Mouse (Mus musculus) bone marrow, adult 2 months (tissue): ENCODE measurements at regions not wholly inside any gene's neighbourhood (a gene's known extent, or its start where the extent isn't known, plus 50 kb on each side); places are given as distances from the start of the nearest gene placed in this dataset.

ENCODE experiments used
- H3K27ac ChIP-seq: fragments of 200-500 bp; 2 replicates; pipeline ENCODE4 v1.5.1; 2012; ENCODE audit warnings: low read depth, mild to moderate bottlenecking, control low read depth, inconsistent platforms, low read length; ENCODE audit not compliant: control insufficient read depth, poor library complexity, insufficient read depth
- H3K4me1 ChIP-seq: fragments of 200-500 bp; 2 replicates; pipeline ENCODE4 v1.6.1; 2011; ENCODE audit warnings: low read length; ENCODE audit not compliant: control insufficient read depth, insufficient read depth
- H3K4me3 ChIP-seq: fragments of 200-500 bp; replicated peaks from 2 replicates; pipeline ENCODE3; 2011; ENCODE audit warnings: mild to moderate bottlenecking, low read depth, low read length, control low read depth; ENCODE audit not compliant: control insufficient read depth
- CTCF ChIP-seq: fragments of 200-500 bp; IDR thresholded peaks from 2 replicates; pipeline ENCODE4 v1.5.1; 2011; ENCODE audit warnings: low read length, control low read depth; ENCODE audit not compliant: control insufficient read depth, insufficient read depth
- POLR2A ChIP-seq: fragments of 200-500 bp; IDR thresholded peaks from 2 replicates; pipeline ENCODE4 v1.6.1; 2011; ENCODE audit warnings: low read depth, mild to moderate bottlenecking, control low read depth, low read length, borderline replicate concordance; ENCODE audit not compliant: control insufficient read depth
- WGBS: fragments of 180-500 bp; shearing (Covaris S2); methylation state at CpG from one replicate; pipeline ENCODE4 v1.1.7; 2018; 5-methylcytosine and 5-hydroxymethylcytosine counted together

- WGBS: 55% methylated on average over 6 of the region's 6 CpGs
Observed at GRCm38 (mm10) chr14:24829001-24829400, 342.1 kb downstream of the Rps24 start.

GRCm38 (mm10) chr14:24833211-24833610 lies 346.3 kb downstream of the Rps24 start:
- H3K27ac ChIP-seq: no peak overlapping the region
- H3K4me3 ChIP-seq: no peak overlapping the region
- TF ChIP-seq POLR2A (no peak), CTCF (no peak)
- 68% methylated on average over 2 of the region's 2 CpGs for WGBS
- H3K4me1 ChIP-seq: no peaks in the 10 kb centered on the region

More at GRCm38 (mm10) chr14:24829001-24829400, 342.1 kb downstream of the Rps24 start:
- Histone ChIP-seq H3K4me3 (no peak overlapping the region), H3K27ac (no peak overlapping the region), H3K4me1 (no peaks in the 10 kb centered on the region)
- TF ChIP-seq POLR2A: no peak
- no peak for TF ChIP-seq CTCF

DNA sequence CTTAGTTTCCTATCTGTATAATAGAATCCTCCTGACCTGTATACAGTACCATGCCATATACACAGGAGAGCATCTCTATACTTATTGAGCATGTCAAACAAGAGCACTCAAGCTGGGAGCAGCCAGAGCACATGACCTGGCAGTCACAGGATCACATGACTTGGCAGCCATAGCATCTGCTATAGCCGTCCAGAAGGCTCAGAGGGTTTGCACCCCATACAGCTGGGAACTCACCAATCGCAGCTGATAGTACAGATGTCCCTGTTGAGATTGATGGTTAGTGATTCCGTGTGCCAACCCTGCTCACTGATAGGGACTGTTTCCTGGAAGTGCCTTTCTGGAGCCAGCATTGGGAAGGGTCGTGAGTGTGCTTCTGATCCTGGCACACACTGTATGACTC lies 351.3 kb downstream of the Rps24 start:
- H3K27ac ChIP-seq: no peak overlapping the region
- WGBS: 75% methylated on average over 4 of the region's 4 CpGs
- H3K4me1 ChIP-seq: no peaks in the 10 kb centered on the region
- no peak overlapping the region for H3K4me3 ChIP-seq
- no peak for TF ChIP-seq POLR2A

DNA sequence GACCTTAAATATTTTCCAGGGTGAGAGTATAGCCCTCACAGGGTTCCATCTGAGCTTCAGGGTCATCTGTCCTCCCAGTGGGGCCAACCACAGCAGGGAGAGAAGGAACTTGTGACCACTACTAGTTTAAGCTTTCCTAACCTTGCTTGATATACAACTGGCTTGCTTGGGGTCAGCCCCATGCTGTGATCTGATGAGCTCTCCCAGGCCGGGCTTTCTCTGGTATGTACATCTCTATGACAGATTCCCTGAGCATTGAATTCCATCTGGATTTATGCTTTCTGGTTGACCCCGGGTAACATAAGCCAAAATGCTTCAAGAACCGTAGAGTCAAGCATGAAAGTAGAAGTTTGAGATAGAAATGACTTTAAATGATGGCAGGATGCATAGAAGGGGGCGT lies 352.1 kb downstream of the Rps24 start:
- no peak overlapping the region for H3K27ac ChIP-seq
- TF ChIP-seq POLR2A: no peak
- no peak for TF ChIP-seq CTCF
- 67% methylated on average over 4 of the region's 4 CpGs for WGBS
- no peaks in the 10 kb centered on the region for H3K4me1 ChIP-seq
- H3K4me3 ChIP-seq: no peak overlapping the region

- TF ChIP-seq POLR2A (no peak), CTCF (no peak)
- H3K4me3 ChIP-seq: no peak overlapping the region
- WGBS: 81% methylated on average over 17 of the region's 17 CpGs
- no peak overlapping the region for H3K27ac ChIP-seq
- no peaks in the 10 kb centered on the region for H3K4me1 ChIP-seq
Observed at GRCm38 (mm10) chr14:24841715-24842496, 355.0 kb downstream of the Rps24 start.

DNA sequence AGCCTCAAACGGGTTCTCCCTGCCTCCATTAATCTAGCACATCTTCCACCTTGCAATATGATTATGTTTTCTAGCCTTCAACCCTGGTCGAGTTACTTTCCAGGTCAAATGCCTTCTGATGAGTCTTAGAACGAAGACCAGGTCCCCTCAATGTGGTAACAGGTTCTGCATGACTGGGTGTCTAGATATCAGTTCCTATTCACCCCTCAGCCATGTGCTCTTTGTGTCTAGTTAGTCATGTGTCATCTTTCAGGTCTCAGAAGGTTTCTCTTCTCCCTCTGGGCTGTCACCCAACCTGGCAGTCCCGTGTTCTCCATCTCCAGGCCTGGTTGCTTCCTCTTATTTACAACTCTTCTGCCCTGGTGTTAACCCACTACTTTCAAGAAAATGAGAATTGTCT lies 356.7 kb downstream of the Rps24 start:
- 40% methylated on average over 4 of the region's 4 CpGs for WGBS
- TF ChIP-seq POLR2A (no peak), CTCF (no peak)
- no peak overlapping the region for H3K4me3 ChIP-seq
- no peaks in the 10 kb centered on the region for H3K4me1 ChIP-seq
- no peak overlapping the region for H3K27ac ChIP-seq

GRCm38 (mm10) chr14:24850491-24850890 lies 363.6 kb downstream of the Rps24 start:
- Histone ChIP-seq H3K4me3 (no peak overlapping the region), H3K4me1 (no peaks in the 10 kb centered on the region), H3K27ac (no peak overlapping the region)
- 76% methylated on average over 1 of the region's 1 CpGs for WGBS
- TF ChIP-seq POLR2A (no peak), CTCF (no peak)

- TF ChIP-seq POLR2A (no peak), CTCF (no peak)
- H3K4me1 ChIP-seq: no peaks in the 10 kb centered on the region
- H3K27ac ChIP-seq: no peak overlapping the region
- H3K4me3 ChIP-seq: no peak overlapping the region
- WGBS: 87% methylated on average over 4 of the region's 4 CpGs
Observed at GRCm38 (mm10) chr14:24854459-24854858, 367.5 kb downstream of the Rps24 start.

DNA sequence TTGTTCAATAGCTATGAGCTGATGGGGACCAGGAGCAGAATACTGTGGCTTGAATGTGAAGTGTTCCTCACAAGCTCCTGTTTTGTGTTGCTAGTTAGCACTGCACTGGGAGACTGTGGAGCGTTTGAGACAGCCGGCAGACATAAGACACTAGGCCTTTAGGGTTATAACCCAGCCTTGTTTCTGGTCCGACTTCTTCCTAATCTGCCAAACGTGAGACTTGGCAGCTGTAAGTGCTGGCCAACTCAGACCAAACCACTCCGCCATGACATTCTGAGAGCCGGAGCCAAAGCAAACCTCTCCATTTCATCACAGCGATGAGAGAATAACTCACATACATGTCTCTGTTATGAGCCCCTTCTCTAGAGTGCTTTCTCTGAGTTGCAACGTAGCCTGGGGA lies 375.2 kb downstream of the Rps24 start:
- no peak for TF ChIP-seq CTCF
- TF ChIP-seq POLR2A: no peak
- WGBS: 79% methylated on average over 8 of the region's 8 CpGs

More for the DNA sequence above, 375.2 kb downstream of the Rps24 start:
- H3K4me1 ChIP-seq: no peaks in the 10 kb centered on the region
- no peak overlapping the region for H3K4me3 ChIP-seq
- H3K27ac ChIP-seq: no peak overlapping the region
